Mouse (Mus musculus) limb, embryonic 11.5 days (tissue): ENCODE results near the gene Cntn1. TPM values are rescaled to one million over a fixed set of nuclear protein-coding genes. Genes with fewer than 3 reads are reported as not detected.

Experiments used
- ATAC-seq: fragments of 200-750 bp; cut with Nextera tagmentation; 2 replicates; pipeline ENCODE4 v1.8.0; 2017; ENCODE audit warnings: low read depth; ENCODE audit not compliant: insufficient number of reproducible peaks, low FRiP score, low TSS enrichment
- DNase-seq: peaks from one replicate; pipeline ENCODE4 v3.0.0-alpha.2; 2015; ENCODE audit warnings: low spot score
- H3K27ac ChIP-seq: fragments of 300-500 bp; sonication (generic); replicated peaks from 2 replicates; pipeline ENCODE4 v1.5.1; 2014; ENCODE audit warnings: low read depth, mild to moderate bottlenecking, low read length
- H3K27me3 ChIP-seq: fragments of 300-500 bp; sonication (generic); 2 replicates; pipeline ENCODE4 v1.6.1; 2014; ENCODE audit warnings: mild to moderate bottlenecking, low read length, mixed read lengths; ENCODE audit not compliant: control insufficient read depth, insufficient read depth
- H3K36me3 ChIP-seq: fragments of 300-500 bp; sonication (generic); 2 replicates; pipeline ENCODE4 v1.6.1; 2014; ENCODE audit warnings: mild to moderate bottlenecking, low read length, moderate library complexity, mixed read lengths; ENCODE audit not compliant: control insufficient read depth, insufficient read depth
- H3K4me1 ChIP-seq: fragments of 300-500 bp; sonication (generic); 2 replicates; pipeline ENCODE4 v1.6.1; 2014; ENCODE audit warnings: low read length, mixed read lengths; ENCODE audit not compliant: control insufficient read depth, insufficient read depth
- H3K4me2 ChIP-seq: fragments of 300-500 bp; sonication (generic); 2 replicates; pipeline ENCODE4 v1.6.1; 2014; ENCODE audit warnings: low read depth, mild to moderate bottlenecking, moderate library complexity; ENCODE audit not compliant: severe bottlenecking
- H3K4me3 ChIP-seq: fragments of 300-500 bp; sonication (generic); 2 replicates; pipeline ENCODE4 v1.5.1; 2014; ENCODE audit warnings: low read depth, low read length
- H3K9ac ChIP-seq: fragments of 300-500 bp; sonication (generic); 2 replicates; pipeline ENCODE4 v1.6.1; 2014; ENCODE audit warnings: mild to moderate bottlenecking, low read length
- H3K9me3 ChIP-seq: fragments of 300-500 bp; sonication (generic); 2 replicates; pipeline ENCODE4 v1.6.1; 2016; ENCODE audit warnings: low read length; ENCODE audit not compliant: control insufficient read depth
- WGBS: fragments of 180-500 bp; shearing (Covaris S2); extraction: QIAGEN DNeasy Blood & Tissue Kit; methylation state at CpG from one replicate; pipeline ENCODE4 v1.1.7; 2014; 5-methylcytosine and 5-hydroxymethylcytosine counted together
- polyA plus RNA-seq: library from polyadenylated mRNA; unstranded; fragments of >200 nt; fragmentation: Nextera tagmentation; extraction: Ambion mirVana; gene quantifications from 2 replicates; pipeline ENCODE4 v1.2.1, GENCODE M21; 2014

Cntn1 gene
- polyA plus RNA-seq, 1 experiment from 2014 or later: 0.64 TPM

DNA sequence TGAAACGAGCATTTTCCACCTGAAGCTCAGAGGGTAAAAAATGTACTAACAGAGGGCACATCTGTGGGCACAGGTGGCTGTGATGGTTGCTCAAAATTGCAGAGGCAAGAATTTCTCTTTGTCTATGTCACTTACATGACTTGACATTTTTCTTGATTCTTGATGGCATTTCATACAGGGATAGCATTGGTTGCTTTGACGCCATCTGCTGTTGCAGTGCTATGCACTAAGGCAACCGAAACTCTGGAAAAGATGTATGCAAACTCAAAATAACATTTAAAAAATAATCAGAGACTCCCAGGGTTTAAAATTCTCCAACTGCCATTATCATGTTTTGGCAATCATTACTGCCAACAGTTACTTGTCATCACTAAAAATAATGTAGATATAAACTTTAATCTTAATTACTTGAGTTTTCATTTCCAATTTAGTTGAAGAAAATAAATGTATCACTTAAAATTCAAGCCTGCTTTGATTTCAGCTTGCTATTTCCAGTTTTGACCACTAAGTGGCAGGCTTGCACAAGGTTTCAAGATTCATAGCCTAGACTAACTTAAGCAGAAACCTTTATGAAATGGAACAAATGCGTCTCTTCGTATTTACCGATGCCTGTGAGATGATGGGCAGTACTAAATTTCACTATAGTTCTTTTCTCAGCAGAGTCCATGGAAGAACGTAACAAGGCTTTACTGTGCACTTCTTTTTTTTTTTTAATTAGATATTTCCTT, 214.2 kb downstream of the Cntn1 start:
- peak; percentile 72 for DNase-seq

DNA sequence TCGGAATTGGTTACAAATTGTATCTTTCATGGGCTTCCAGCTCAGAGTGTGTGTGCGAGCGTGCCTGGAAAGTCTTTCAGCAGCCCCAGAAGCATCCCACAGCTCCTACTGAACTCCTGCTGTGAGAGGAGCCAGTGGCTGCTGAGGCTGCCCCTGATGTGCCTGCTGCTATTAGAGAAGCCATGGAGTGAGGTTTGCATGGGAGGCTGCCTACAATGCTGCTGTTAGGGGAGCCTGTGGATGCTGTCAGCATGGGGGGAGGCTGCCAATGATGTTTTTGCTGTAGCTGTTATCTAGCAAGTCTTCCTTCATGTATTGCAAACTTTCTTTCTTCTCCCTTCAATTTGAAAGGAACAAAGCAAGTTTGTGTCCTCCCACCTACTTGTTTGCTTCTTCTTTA, 217.4 kb downstream of the Cntn1 start:
- ATAC-seq (no peak), DNase-seq (no peak)
- Histone ChIP-seq H3K4me2 (no peak overlapping the region), H3K9ac (no peak overlapping the region), H3K4me3 (no peak overlapping the region), H3K9me3 (no peaks in the 10 kb centered on the region), H3K27me3 (no peaks in the 10 kb centered on the region), H3K36me3 (no peaks in the 10 kb centered on the region), H3K27ac (no peak overlapping the region), H3K4me1 (no peaks in the 10 kb centered on the region)
- WGBS: 50% methylated on average over 3 of the region's 3 CpGs

More for the DNA sequence above, 214.2 kb downstream of the Cntn1 start:
- 31% methylated on average over 7 of the region's 7 CpGs for WGBS
- Histone ChIP-seq H3K27me3 (no peaks in the 10 kb centered on the region), H3K9me3 (no peaks in the 10 kb centered on the region), H3K27ac (no peak overlapping the region), H3K4me3 (no peak overlapping the region), H3K4me2 (no peak overlapping the region), H3K9ac (no peak overlapping the region), H3K36me3 (no peaks in the 10 kb centered on the region), H3K4me1 (no peaks in the 10 kb centered on the region)
- no peak for ATAC-seq

DNA sequence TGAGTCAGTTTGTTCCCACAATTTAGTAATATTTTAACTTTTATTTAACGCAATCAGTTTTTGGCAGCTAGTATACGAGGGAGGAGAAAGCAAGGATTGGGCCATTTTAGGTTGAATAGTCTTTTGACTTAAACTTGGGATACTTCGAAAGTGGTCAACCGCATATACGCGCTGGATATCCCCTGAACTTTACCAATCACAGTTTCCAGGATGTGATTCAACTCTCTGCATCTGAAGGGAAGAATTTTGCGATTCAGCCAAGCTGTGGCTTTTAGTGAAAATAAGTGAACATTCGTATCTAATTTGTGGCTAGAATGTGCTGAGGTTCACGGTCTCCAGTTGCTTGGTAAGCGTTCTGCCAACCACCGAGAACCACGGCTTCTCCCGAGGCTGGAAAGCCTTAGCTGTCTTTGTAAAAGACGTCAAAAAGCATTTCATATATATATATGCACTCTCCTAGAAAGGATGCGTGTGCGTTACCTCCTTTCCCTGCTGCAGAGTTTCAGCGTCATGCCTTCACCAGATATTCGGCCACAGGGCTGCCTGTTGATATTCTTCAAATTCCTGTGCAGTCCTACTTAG, 217.9 kb downstream of the Cntn1 start:
- Histone ChIP-seq H3K4me3 (no peak overlapping the region), H3K4me1 (no peaks in the 10 kb centered on the region), H3K27me3 (no peaks in the 10 kb centered on the region), H3K4me2 (no peak overlapping the region), H3K9ac (no peak overlapping the region), H3K27ac (no peak overlapping the region), H3K9me3 (no peaks in the 10 kb centered on the region), H3K36me3 (no peaks in the 10 kb centered on the region)
- no peak for DNase-seq
- WGBS: 88% methylated on average over 18 of the region's 18 CpGs
- no peak for ATAC-seq

DNA sequence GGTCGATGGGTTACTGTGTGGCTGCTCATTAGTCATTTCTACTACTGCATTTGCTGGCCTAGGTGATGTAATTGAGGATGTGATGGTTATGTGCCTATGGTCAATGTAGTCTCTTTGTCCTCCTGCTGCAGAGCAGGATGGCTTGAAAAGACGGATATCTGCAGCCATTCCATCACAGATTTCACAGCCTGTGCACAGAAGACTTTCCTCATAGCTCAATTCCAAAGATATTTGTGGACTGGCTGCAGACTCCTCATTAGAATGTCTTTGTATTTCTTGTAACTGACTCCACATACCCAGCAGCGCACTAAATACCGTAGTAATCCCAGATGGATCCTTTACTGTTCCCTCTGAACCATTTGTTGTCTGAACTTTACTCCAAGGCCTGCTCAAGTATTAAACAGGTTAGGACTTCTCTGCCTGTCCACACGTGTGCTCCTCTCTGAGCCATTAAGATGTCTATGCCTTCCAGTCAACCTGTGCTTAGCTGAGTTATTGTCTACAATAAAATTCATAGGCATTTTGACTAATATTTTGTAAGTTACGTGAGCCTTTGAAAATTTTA, 220.9 kb downstream of the Cntn1 start:
- WGBS: 82% methylated on average over 6 of the region's 6 CpGs
- ATAC-seq: no peak

DNA sequence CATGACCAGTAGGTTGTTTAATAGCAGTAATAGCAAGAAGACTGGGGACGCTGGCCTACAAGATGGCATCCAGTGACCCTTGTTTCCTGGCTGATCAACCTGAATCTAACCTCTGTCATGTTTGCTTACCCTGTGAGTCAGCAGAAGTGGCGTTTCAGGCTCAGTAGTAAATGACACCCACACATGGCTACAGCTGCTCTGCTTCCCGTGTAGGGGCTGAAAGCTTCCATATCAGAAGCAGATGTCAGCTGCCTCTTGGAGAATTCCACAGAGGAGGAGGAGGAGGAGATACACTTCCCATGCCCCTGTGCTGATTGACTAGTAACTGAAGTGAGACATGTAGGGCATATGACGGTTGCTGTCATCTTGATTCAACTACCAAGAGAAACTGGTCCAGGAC, 225.9 kb downstream of the Cntn1 start:
- no peaks in the 10 kb centered on the region for H3K27me3 ChIP-seq
- no peak overlapping the region for H3K4me3 ChIP-seq
- ATAC-seq (no peak), DNase-seq (peak; percentile 30)
- H3K27ac ChIP-seq: no peak overlapping the region
- H3K36me3 ChIP-seq: no peaks in the 10 kb centered on the region
- H3K9me3 ChIP-seq: no peaks in the 10 kb centered on the region
- no peaks in the 10 kb centered on the region for H3K4me1 ChIP-seq
- no peak overlapping the region for H3K4me2 ChIP-seq
- 25% methylated on average over 4 of the region's 4 CpGs for WGBS
- no peak overlapping the region for H3K9ac ChIP-seq

More for the DNA sequence above, 220.9 kb downstream of the Cntn1 start:
- no peak for DNase-seq
- no peaks in the 10 kb centered on the region for H3K4me1 ChIP-seq
- H3K4me3 ChIP-seq: no peak overlapping the region
- no peak overlapping the region for H3K9ac ChIP-seq
- H3K4me2 ChIP-seq: no peak overlapping the region
- no peak overlapping the region for H3K27ac ChIP-seq
- H3K27me3 ChIP-seq: no peaks in the 10 kb centered on the region
- no peaks in the 10 kb centered on the region for H3K9me3 ChIP-seq
- H3K36me3 ChIP-seq: no peaks in the 10 kb centered on the region

DNA sequence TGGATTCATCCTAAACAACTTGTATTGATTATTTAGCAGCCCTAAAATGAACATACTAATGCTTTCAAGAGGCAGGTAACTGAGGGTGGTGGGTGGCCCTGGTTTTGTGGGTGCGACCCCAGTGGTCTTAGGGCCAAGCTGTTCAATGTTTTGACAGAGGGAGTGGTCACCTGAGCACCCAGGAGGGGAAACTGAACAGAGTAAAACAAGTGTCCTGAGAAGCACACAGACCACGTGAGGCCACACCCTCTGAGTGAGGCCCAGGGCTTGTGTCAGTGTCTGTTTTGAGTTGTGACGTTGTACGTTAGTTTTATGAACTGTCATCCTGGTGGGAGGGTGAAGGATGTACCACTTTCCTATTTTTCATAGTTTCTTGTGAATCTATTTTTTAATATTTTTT, 227.0 kb downstream of the Cntn1 start:
- Histone ChIP-seq H3K27me3 (no peaks in the 10 kb centered on the region), H3K9ac (no peak overlapping the region), H3K9me3 (no peaks in the 10 kb centered on the region), H3K4me2 (no peak overlapping the region), H3K4me3 (no peak overlapping the region), H3K27ac (no peak overlapping the region), H3K4me1 (no peaks in the 10 kb centered on the region), H3K36me3 (no peaks in the 10 kb centered on the region)
- ATAC-seq: no peak
- no peak for DNase-seq
- 79% methylated on average over 4 of the region's 4 CpGs for WGBS

DNA sequence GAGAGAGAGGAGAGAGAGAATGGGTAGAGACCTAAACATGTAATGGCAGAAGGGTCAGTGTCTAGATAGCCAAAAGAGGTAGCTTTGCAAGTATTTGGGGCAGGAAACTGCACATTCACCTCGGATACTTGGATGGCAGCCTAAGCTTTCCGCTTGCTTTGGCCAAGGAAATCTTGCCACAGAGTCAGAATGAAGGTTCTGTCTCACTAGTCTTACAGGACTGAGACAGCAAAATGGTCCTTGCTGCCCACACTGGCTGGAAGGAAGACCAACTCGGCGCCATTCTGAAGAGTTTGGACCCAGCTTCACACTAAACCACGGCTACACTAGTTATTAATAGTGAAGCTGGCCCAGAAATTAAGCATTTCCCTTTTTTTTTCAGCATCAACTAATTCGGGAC, 230.0 kb downstream of the Cntn1 start:
- no peak overlapping the region for H3K9ac ChIP-seq
- ATAC-seq: no peak

DNA sequence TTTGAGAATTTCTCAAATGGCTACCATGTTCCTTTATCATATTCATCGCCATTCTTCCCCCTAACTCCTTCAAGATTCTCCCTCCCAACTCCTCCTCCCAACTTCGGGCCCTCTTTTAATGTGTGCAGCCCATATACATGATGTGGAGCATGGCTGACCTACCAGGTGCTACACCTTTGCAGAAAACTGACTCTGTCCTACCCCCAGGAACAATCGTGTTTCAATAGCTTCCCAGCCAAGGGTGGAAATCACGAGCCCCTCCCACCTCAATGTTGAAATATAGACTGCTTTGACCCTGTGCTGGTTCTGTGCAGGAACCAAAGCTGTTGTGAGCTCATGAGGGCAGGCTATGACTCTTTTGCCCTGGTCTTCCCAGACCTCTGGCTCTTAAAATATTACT, 236.7 kb downstream of the Cntn1 start:
- Histone ChIP-seq H3K4me1 (no peaks in the 10 kb centered on the region), H3K9me3 (no peaks in the 10 kb centered on the region), H3K27ac (no peak overlapping the region), H3K4me2 (no peak overlapping the region), H3K9ac (no peak overlapping the region), H3K27me3 (no peaks in the 10 kb centered on the region), H3K36me3 (no peaks in the 10 kb centered on the region), H3K4me3 (no peak overlapping the region)
- DNase-seq: no peak
- WGBS: 80% methylated on average over 4 of the region's 4 CpGs
- ATAC-seq: no peak

More for the DNA sequence above, 230.0 kb downstream of the Cntn1 start:
- Histone ChIP-seq H3K27me3 (no peaks in the 10 kb centered on the region), H3K36me3 (no peaks in the 10 kb centered on the region), H3K4me2 (no peak overlapping the region), H3K4me1 (no peaks in the 10 kb centered on the region), H3K9me3 (no peaks in the 10 kb centered on the region), H3K27ac (no peak overlapping the region), H3K4me3 (no peak overlapping the region)
- 85% methylated on average over 6 of the region's 6 CpGs for WGBS
- DNase-seq: no peak
